Mouse (Mus musculus): ENCODE measurements around the gene Wdr5.
"Not testable (repeated sequence)": the region's sequence is repeated elsewhere in the genome, so short reads cannot be mapped to it uniquely, and the experiment has no call there.

The Wdr5 gene

DNA sequence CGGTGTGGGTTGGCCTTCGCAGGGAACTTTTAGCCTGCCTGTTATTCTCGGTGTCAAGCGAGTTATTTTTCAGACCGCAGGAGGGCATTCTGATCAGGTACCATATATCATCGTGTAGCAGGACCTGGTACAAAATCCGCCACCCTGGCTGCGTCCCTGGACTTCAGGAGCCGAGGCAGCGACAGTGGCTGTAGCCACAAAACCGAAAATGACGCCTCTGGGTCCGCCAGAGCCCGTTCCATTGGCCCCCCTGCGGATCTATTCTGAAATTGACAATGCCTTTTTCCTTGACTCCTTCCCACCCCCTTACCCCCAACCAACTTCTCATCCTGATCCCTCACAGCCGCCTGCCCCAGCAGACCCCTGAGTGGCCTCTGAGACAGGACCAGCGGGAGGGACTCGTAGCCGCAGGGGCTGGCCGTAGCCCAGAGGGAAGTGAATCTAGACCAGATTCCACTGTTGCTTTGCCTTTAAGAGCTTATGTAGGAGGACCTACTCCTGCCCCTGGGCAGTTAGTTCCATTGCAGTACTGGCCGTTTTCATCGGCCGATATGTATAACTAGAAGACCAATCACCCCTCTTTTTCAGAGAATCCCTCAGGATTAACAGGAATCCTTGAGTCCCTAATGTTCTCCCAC, 18.4 kb upstream of the Wdr5 start:
- DNase-seq (ENCODE audit: extremely low spot score, low spot score): peak; percentile 58

DNA sequence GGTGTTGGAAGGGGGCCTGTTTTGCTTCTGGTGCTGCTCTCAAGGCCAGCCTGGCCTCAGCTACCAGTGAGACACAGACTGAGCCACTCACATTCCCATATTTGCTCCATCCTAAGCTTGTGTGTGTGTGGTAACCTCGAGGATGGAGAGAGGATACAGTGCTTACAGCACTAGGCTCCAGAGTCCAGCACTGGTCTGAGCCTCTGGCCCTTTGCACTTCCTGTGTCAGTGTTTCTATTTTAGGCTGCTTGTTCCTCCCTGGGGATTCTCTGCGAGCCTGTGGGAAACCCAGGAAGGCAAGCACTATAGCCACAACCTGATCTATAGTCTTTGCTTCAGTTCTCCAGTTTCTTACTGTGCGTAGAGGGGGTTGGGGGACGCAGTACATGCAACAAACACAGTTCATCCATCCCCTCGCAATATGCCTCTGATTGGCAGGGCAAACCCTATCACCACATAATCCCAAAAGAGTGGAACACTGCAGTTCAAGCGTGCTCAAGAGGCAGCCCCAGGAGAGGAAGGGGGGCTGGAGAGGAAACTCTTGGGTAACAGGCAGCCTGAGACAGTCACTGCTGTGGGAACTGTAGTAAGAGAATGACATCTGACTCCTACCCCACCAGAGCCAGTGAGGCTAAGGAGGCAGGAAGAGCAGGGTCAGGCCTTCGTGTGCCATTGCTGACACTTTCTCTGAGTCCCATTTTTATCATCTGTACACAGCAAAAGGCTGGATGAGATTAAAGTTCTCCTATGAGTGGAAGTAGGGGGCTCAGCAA, 10.7 kb upstream of the Wdr5 start:
- DNase-seq (ENCODE audit: extremely low spot score, low spot score): no peak

DNA sequence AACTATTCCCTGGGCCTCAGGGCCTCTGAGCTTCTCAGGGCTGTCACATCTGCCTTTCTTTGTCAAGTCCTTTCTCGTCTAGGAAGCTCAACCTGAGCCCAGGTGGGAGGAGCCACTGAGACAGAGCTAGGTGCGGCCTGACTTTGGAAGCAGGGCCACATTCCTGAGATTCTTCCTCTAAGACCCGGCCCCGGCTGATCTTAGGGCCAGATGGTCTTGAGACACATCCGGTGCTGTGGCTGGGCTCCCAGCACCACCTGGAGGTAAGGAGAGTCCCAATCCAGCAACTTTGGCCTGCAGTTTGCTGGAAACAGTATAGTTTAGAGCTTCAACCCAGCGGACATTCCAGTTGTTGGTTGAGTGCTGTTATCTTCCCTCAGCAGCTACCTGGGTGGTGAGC, 9.4 kb upstream of the Wdr5 start:
- DNase-seq (ENCODE audit: extremely low spot score, low spot score): peak; percentile 52

DNA sequence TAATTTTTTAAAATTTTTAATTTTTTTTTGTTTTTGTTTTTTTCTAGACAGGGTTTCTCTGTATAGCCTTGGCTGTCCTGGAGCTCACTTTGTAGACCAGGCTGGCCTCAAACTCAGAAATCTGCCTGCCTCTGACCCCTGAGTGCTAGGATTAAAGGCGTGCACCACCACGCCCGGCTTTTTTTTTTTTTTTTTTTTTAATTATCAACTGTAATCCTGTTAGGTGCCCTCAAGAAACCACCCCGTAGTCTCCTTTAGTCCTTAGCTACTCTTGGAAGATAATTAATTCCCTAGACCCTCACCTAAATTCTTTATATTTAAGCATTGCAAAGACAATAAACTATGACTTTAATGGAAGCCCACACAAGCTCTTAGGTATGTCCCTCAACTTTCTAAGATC, 8.3 kb upstream of the Wdr5 start:
- not testable (repeated sequence) for DNase-seq (ENCODE audit: extremely low spot score, low spot score)

DNA sequence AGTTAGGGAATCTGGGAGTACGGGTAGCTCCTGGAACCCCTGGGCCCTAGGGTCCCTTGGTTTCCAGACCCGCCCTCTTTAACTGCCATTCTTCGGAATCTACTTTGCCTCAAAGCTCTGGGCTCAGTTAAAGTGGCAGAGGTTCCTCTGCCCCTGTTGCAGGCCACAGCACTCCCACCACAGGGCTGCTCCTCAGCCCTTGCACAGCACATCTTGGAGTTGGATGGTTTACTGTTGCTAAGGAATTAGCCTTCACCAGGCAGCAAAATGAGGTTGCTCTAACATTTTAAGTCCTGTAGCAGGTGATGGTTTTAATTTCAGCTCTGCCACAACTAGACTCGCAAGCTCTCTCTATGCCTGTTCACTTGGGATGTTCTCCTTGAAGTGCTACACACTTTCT, 7.4 kb upstream of the Wdr5 start, which contains the start of gene Brd3:
Gene Brd3, minus strand, starts transcription at position 101 of the 400 bp plus-strand sequence.
- DNase-seq (ENCODE audit: extremely low spot score, low spot score): no peak

DNA sequence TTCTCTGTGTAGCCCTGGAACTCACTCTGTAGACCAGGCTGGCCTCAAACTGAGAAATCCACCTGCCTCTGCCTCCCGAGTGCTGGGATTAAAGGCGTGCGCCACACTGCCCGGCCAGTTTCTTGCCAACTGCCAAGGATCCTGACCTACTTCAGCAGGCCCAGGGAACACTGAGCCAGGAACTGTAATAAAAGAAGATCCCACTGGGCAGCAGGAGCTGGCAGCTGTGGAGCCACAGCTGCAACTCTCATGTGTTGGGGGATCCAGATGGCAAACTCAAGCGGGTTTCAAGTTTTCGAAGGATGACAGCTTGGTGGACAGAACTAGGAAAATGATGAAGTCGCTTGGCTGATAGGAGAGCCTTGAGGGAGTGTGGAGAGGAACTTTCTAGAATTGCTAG, 4.3 kb upstream of the Wdr5 start:
- DNase-seq (ENCODE audit: extremely low spot score, low spot score): no peak

DNA sequence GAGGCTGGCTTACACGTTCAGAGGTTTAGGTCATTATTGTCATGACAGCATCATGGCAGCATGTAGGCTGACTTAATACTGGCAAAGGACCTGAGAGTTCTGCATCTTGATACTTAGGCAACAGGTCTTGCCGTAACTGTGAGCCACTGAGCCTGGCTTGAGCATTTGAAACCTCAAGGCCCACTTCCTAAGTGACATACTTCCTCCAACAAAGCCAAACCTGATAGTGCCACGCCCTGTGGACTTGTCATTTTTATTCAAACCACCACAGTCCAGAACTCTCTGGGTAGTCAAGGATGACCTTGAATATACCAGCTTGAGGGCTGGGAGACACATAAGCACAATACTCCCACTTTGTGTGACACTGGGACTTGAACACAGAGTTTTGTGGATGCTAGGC, 2.0 kb upstream of the Wdr5 start:
- no peak for DNase-seq (ENCODE audit: extremely low spot score, low spot score)

DNA sequence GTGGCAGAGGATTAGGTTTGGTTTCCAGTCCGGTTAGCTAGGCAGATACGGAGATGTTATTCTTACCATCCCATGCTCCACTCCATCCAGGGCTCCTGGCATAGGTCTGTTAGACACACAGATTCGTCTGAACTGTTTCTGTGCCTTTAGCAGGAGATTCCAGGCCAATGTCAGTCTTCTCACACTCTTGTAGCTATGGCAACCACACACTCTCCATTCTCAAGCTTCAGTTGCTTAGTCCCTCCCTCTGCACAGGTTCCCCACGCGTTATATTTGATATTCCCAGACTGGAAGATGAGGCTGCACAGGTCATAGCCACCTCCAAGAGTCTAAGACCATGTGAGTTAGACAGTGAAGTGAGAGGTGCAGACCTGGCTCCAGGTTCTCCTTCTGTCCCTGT, 1.1 kb upstream of the Wdr5 start:
- no peak for DNase-seq (ENCODE audit: extremely low spot score, low spot score)

DNA sequence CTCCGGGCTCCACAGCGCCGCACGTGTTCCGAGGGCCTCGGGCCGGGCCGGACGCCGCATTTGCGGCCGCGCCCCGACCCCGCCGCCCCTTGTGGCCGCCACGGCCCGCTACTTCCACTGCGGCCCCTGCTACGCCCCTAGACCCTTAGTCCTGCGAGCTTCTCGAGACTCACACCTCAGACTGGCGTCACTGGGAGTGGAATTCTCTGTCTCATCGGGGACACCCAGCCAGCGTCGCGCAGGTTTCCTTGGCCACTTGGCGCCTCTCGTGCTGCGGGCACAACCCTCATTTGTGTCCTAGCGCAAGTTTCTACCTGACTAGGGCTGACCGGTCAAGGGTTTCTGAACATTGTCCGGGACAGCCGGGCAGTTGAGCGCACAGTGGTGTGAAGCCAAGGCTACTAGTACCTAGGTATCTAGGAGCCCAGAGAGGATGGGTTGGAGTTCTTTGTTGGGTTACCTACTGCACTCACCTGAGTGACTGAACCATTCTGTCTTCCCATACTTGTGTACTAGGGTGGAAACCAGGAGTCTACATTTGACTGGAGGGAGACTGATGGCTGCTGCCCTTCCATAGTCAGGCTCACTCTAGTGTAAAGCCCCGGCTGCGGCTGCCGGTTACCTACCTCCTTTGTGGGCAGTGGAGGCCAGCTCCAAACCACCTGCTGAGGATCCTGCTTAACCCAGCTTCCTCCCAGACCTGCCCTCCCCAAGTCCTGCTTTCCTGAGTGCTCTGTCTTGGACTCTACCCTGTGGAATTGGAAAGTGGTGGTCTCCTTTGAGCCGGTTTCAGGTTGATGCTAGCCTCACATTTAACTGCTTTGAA, 597 bp downstream of the Wdr5 start:
- no peak for DNase-seq (ENCODE audit: extremely low spot score, low spot score)

DNA sequence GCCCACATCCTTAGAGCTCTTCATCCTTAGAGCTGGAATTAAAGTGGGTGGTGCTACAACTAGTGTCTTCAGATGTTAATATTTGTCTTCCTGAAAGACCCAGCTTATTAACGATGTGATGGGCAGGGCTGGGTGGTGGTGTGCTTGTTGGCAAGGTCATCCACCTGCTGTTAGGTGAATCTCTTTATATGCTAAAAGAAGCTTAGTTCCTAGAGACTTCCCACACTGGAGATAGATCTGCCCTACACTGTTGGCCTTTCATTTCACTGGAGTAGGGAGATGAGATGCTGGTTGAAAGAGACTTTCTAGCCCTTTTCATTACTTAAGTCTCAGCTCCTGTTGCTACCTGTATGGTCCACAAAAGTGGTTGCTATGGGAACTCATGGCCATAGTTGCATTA, 1.3 kb downstream of the Wdr5 start:
- DNase-seq (ENCODE audit: extremely low spot score, low spot score): no peak

DNA sequence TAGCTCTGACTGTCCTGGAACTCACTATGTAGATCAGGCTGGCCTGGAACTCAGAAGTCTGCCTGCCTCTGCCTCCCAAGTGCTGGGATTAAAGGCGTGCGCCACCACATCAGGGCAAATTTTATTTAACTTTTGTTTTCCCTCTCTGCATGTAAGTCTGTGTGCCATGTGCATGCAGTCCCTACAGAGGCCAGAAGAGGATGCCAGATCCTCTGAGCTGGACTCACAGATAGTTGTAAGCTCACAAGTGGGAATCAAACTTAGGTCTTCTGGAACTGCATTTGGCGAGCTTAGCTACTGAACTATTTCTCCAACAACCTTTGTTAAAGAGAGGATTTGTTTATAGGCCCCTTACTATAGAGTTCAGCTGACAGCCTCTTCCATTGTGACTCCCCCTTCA, 3.3 kb downstream of the Wdr5 start:
- no peak for DNase-seq (ENCODE audit: extremely low spot score, low spot score)

DNA sequence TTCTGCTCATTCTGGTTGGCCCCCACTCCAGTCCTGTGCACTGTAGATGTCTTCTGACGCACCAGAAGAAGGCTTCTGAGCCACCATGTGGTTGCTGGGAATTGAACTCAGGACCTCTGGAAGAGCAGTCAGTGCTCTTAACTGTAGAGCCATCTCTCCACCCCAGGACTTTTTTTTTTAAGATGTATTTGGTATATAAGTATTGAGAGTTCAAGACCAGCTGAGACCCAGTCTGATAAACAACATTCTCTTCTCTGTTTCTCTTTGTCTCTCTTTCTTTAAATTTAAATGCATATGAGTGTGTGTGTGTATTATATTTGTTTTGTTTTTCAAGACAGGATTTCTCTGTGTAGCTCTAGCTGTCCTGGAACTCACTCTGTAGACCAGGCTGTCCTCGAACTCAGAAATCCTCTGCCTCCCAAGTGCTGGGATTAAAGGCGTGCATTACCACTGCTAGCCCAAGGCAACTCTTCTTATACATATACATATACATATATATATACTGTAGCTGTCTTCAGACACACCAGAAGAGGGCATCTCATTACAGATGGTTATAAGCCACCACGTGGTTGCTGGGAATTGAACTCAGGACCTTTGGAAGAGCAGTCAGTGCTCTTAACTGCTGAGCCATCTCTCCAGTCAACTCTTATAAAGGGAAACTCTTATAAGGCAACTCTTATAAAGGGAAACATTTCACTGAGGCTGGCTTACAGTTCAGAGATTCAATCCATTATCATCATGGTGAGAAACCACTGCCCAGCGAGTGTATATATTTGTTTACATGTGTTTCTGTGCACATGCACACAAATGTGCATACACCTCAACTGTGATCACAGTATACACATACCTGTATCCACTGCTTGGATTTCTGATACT, 23.7 kb downstream of the Wdr5 start:
- not testable (repeated sequence) for DNase-seq (ENCODE audit: extremely low spot score, low spot score)

DNA sequence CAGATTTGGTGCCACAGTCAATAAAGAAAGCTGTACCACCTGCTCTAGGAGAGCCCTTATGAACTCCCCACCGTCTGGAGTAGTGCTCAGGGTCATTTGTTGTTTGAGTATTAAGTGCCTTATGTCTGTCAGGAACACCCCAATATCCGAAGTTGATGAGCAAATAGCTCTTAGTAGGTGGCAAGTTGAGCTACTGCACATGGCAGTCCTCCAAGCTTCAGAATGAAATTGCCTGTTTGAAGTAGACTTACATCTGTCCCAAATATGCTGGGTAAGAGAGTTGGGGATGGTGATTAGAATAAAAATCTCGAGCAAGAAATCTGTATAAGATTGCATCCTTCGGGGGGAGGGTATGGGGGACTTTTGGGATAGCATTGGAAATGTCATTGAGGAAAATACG, 24.4 kb downstream of the Wdr5 start:
- peak; percentile 32 for DNase-seq (ENCODE audit: extremely low spot score, low spot score)

DNA sequence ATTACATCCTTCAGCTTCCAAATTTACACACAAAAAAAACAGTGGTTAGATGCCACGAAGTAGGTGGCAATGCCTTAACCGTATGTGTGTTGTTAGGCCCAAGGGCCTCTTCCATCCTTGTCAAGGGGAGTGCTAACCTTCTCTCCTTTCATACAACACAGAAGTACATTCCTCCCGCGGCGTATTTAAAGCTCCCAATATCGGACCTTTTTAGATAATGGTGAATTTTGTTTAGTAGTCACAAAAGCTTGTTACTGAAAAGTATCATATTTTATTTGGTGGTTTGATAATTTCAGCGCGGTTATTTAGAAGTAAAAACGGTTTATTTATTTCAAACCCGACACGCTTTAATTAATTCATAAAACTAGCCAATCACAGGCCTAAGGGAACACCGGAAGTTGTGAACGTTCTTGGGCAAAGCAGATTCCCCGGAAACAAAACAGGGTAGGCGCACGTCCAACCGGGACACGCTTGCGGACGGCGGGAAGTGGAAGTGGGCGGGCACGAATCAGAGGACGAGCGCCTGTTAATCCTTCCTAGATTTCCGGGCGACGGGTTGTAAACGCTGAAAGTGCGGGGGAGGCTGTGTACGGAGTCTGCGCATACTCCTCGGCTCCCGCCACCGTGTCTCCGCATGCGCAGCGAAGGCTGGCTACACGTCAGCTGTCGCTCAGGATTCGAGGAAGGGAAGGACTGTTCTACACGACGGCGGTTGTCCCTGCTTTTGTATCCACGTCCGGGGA, 25.0 kb downstream of the Wdr5 start:
- peak; percentile 93 for DNase-seq (ENCODE audit: extremely low spot score, low spot score)

DNA sequence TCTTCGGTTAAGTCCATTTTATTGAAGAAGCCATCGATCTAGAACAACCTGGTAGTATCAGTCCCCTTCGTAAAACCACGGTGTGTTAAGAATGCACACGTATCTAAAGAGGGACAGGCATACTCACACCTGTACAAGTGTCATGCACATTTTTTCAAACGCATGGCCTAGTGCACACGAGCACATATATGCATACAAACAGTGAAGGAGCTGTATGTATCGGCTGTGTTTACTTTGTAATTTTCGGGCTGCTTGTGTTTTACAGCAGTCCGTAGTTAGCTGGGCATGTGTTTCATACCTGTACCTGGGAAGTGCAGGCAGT, 25.5 kb downstream of the Wdr5 start:
- DNase-seq (ENCODE audit: extremely low spot score, low spot score): no peak

DNA sequence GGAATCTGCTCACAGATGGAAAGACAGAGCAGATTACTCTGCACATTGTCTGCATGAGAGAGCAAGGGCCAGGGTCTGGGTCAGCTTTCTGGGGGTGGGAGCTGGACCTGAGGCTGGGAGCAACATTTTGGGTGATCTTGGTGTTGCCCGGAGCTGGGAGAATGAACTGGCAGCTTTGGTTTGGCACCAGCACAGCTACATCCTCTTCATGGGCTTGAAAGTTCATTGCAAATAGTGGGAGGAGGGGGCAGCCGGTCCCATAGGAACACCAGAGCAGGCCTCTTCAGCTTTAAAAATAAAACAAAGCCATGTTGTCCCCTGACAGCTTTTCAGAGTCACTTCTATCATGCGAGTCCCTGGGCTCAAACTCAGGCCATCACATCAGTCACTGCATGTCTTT, 26.3 kb downstream of the Wdr5 start:
- DNase-seq (ENCODE audit: extremely low spot score, low spot score): no peak

DNA sequence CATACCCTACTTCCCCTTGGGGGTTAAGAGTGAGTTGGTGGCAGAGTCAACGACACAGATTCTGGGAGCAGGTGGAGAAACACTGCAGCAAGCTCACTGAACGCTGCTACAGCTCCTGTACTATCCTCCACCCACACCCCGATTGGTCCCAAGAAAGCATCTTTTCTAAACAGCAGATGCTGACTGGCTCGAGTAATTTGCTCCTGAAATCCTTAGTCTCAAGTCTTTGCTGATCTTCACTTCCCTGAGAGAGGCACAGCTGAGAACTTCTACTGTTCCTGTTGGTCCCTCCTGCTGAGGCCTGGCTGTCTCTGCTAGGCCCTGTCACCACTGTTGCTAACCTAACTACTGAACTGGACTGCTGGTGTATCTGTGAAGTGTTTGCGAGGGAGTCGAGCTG, 29.7 kb downstream of the Wdr5 start:
- no peak for DNase-seq (ENCODE audit: extremely low spot score, low spot score)

DNA sequence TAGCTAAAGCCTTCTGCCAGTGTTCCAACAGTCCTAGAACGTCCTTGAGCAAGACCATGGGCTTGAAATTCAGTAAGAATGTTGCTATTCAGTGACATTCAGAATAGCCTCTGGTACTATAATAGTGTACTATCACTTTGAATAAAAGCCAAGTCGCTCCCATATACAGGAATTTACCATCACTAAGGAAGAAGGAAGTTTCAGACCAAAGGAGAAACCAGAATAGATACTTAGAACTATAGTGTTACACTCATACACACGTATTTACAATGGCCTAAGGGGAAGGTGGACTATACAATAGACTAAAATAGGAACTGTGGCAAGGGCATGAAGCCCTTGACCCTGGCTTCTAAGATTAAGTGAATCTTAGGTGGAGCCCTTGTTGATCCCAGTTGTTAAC, 30.6 kb downstream of the Wdr5 start:
- not testable (repeated sequence) for DNase-seq (ENCODE audit: extremely low spot score, low spot score)

DNA sequence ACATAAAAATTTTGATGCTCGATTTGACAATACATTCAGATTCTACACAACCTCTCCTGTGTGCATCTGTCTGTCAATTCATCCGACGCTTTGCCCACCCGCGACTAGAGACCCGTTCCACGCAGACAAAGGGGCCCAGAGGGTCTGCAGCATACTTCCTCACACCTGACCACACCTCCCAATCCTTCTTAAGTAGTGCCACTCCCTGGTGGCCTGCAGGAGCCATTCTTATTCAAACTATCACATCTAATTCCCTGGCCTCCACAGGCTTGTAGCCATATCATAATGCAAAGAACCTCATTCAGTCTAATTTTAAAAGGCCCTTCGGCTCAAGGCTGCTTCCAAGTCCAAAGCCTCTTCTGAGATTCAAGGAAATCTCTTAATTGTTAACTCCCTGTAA, 31.1 kb downstream of the Wdr5 start:
- not testable (repeated sequence) for DNase-seq (ENCODE audit: extremely low spot score, low spot score)

DNA sequence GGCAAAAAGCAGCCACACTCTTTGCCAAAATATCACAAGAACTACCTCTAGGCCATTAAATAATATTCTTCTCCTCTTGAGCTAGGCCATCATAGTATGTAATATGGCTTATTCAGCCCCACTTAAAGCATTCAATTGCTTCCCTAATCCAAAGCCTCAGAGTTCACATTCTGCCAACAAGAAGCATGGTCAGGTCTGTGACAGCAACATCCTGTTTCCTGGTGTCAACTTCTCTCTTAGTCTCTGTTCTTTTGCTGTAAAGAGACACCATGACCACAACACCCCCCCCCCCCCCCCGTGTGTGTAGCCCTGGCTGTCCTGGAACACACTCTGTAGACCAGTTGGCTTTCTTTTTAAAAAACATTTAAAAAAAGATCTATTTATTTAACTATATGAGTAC, 32.4 kb downstream of the Wdr5 start:
- DNase-seq (ENCODE audit: extremely low spot score, low spot score): no peak

DNA sequence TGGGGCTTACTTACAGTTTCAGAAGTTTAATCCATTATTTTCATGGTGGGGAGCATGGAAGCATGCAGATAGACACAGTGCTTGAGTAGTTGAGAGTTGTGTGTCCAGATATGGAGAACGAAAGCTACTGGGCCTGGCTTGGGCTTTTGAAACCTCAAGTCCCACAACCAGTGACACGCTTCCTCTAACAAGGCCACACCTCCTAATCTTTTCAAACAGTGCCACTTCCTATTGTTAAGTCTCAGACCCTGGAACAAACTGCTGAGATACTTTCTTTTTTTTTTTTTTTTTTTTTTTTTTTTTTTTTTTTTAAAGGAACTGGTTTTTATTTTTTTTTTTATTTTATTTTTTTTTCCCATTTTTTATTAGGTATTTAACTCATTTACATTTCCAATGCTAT, 33.0 kb downstream of the Wdr5 start:
- no peak for DNase-seq (ENCODE audit: extremely low spot score, low spot score)
